Mouse (Mus musculus) layer of hippocampus, postnatal 36 days (tissue): ENCODE data around the gene Sema6d. TPM values are rescaled to one million over a fixed set of nuclear protein-coding genes. Genes with fewer than 3 reads are reported as not detected.
A peak's percentile ranks its signal among the peaks of the same experiment; 100 is the strongest.

Experiments used
- DNase-seq, 2 experiments: peaks; one replicate each; pipeline ENCODE4 v3.0.0; 2022
- total RNA-seq, 2 experiments: library from RNA; stranded (reverse); gene quantifications; 2 replicates each; pipeline ENCODE4 v1.2.3; 2021

Gene Sema6d
- total RNA-seq, 2 experiments from 2014 or later = 59.3 to 59.4 TPM

- no peak for DNase-seq
Measured at GRCm38 (mm10) chr2:124472674-124473507, 383.1 kb downstream of the Sema6d start.

DNA sequence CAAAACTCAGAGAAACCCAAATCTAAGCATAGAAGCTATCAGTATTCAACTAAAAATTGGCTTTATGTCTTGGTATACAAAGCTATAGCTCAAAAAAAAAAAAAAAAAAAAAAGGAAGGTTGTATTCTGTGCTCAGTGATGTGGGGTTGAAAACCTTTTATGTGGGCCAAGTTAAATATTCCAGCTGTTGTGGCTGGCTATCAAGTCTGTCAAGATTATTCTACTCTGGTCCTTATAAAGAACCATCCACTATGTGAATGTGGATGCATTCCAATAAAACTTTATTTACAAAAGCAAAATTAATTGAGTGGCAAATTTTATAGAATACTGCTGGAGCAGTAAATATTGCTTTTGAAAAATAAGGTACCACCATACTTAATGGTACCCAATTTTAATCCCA, 388.1 kb downstream of the Sema6d start:
- no peak for DNase-seq

GRCm38 (mm10) chr2:124478526-124478925, 388.8 kb downstream of the Sema6d start:
- DNase-seq = no peak

GRCm38 (mm10) chr2:124485761-124486160, 396.0 kb downstream of the Sema6d start:
- no peak for DNase-seq

- peak; percentile 32 to 42 for DNase-seq
Measured at GRCm38 (mm10) chr2:124490010-124490801, 400.4 kb downstream of the Sema6d start.

- DNase-seq = no peak
Measured at GRCm38 (mm10) chr2:124495751-124496150, 406.0 kb downstream of the Sema6d start.

DNA sequence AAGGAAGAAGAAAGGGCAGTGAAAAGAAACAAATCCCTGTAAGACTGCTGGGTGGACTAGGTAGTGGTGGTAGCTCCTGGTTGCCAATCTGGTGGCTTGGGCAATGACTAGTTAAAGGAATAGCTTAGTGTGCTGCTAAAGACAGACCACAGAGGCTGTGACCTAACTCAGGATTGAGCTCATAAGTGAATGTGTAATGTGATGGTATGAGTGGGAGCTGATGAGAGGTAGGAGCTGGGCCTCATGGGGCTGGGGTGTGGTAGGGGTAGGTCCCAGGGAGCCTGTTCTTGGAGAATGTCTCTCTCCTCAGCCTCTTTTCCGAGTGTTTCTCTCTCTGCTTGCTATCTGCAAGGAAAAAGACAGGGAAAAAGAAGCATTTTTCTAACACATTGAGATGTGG, 409.9 kb downstream of the Sema6d start:
- DNase-seq = no peak

DNA sequence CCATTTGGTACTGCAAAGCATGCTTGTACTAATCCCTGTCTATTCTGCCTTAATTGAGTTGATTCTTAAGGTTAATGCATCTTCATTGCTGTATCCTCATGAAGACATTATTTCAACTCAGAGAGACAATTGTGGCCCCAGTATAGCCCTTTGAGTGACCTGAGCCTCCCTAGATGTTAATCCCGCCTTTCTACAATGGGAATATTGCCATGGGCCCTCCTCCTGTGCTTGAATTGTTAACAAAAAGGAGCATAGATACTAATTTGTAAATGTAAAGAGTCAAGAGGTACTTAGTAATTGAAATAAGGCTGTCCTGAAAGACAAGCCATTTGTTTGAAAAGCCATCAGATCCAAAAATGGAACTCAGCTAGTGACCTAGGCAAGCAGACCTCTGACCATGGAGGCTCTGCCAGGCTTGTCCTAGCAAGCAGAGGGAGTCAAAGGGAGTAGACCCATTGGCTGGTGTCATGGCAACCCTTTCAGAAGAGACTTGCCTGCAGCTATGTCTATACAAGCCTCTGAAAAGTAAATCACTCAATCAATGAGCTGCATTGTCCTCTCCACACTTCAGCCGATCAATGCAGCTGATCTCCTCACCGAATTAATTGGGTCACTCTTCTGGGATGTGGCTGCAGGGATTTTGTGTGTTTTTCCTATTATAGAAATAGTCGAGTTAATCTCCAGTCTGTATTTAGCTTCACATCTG, 416.2 kb downstream of the Sema6d start:
- no peak for DNase-seq

DNA sequence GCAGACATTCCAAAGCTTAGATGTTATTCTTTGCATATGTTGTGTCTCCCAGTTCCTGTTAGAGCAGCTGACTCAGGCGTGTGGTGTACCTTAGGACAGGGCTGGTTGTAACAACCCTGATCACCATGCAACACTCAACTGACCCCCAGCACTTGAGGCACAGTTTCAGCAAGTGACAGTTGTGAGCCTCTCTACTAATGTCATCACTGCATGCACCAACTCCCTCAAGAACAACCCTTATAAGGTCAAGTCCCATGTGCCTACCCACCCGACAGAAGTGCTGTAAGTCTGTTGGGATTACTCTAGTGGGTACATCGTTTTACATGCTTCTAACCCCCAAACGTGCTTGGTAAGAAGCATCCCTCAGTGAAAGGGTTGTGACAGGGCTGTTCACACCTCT, 418.0 kb downstream of the Sema6d start:
- DNase-seq = no peak

DNA sequence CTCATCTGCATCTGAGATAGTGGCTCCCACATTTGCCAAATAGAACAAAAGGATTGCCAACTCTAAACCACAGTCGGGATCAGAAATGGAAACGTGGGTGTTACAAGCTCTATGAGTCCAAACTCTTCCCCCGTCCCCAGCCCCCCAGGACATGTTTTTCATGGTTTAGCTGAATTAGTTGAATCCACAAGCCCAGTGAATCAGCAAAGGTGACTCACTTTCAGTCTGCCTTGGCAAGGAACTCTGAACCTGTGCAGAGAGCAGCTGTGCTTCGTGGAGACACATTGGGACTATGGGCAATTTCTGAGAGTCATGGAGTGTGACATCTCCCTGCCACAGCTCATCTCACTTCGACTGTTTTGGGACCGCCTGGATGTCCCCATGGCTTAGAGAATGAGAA, 419.7 kb downstream of the Sema6d start:
- DNase-seq = peak in 1 of 2 experiments; percentile 13

- no peak for DNase-seq
Measured at GRCm38 (mm10) chr2:124511826-124512225, 422.1 kb downstream of the Sema6d start.

GRCm38 (mm10) chr2:124522426-124522825, 432.7 kb downstream of the Sema6d start:
- DNase-seq = no peak

GRCm38 (mm10) chr2:124523667-124524066, 433.9 kb downstream of the Sema6d start:
- DNase-seq = no peak

GRCm38 (mm10) chr2:124524167-124524566, 434.4 kb downstream of the Sema6d start:
- DNase-seq = peak; percentile 65 to 69

DNA sequence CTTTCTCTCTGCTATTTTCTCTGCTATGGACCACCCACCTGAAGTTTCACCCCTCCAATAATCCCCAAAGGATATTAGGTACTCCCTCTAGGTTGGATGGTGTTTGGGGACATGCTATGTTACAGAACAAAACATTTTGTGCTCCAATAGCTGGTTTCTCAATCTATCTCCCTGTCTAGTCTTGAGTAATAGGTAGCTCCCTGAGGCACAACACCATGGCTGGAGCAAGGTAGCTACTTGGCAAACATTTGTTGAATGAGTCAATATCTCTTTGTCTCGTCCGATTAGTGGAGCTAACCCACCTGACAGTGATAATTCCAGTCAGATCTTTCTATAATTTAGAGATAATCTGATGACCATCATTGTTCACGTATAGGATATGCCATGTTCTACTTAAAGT, 437.9 kb downstream of the Sema6d start:
- DNase-seq = no peak

DNA sequence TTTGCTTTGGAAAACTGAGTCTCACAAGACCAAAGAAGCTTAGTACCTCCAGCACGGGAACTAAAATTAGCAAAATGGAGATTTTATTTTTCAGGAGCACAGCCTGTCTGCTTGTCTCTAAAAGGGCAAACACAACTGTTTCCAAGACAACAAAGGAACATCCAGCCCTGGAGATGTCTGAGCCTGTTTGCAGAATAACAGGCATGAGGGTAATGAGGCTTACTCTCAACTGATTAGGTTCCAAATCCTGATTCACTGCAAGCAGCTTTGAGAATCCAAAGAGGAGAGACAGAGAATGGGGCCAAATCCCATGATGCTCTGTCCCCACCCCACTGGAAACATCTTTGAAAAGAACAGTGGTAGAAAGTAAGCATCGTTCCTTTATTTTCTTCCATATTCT, 440.7 kb downstream of the Sema6d start:
- no peak for DNase-seq

DNA sequence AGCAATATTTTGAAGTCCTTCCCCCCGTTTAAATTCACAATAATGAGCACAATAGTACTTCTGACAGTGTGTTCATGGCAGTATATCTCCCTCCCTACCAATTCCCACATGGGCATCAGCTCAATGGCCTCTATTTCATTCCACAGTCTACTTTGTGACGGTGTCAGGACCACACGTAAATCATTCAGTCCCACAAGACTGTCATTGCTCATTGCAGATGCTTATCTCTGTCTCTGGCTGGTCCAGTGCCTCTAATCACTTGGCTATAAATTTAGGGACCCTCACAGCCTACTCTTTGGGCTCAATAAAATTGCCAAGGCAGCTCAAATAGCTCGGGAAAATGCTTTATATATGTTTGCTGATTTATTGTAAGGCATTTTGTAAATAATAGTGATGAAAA, 441.3 kb downstream of the Sema6d start:
- no peak for DNase-seq

- DNase-seq = no peak
Measured at GRCm38 (mm10) chr2:124532906-124533305, 443.1 kb downstream of the Sema6d start.

GRCm38 (mm10) chr2:124533602-124534001, 443.8 kb downstream of the Sema6d start:
- peak; percentile 45 to 57 for DNase-seq

GRCm38 (mm10) chr2:124550315-124550714, 460.5 kb downstream of the Sema6d start:
- no peak for DNase-seq

DNA sequence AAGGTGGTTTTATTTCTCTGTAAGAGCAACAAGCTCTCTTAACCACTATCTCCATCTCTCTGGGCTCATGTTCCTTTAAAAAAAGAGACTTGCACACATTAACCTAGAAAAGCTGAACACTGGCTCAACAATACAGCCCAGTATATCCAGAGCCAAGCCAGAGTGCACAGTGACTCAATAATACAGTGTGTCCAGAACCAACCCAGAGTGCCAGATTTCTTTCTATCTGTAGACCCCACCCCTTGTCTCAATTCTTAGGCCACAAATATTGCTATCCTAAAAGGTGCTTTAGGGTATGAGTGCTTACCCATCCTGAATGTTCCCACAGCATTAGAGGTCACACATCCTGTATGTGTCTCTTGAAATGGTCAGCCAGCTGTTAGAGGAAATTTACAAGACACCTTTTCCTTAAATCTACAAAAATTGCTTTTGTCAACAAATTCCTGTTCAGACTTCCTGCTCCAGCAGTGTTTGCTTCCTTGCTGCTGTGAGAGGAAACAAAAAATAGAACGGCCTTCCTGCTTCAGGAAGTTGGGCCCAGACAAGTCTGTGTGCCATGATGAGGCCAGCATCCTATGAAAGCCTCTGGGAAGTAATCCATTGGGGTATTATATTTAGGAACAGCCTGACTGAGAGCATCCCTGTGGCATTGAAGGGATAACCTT, 465.1 kb downstream of the Sema6d start:
- no peak for DNase-seq

DNA sequence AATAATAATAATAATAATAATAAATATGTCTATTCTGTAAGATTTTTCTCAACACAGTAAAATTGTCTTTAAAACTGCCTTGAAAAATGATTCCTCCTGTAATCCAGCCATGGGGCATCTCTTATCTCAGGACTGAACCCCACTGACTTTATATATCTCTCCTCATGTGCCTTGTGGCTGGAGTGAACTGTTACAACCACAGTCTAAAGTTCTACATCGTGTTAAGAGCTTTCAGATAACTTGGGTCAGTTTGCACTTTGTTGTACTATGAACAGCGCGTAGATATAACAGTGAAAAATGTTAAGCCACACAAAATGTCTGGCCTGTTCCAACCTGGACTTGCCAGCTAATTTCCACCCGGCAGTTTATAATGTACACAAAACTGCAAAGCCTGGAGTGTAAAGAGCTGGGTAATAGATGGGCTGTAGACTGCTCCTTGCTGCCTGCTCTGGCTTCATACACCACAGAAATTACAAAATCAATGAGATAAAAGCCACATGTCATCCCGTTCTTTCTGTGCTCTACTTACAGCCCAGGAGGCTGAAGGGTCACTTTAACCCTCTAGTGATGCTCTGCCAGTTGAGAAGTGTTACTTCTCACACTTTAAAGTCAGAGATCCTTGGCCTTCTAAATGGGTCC, 467.2 kb downstream of the Sema6d start:
- no peak for DNase-seq
